Mouse (Mus musculus): ENCODE measurements around the gene Tmem132a.

DNA sequence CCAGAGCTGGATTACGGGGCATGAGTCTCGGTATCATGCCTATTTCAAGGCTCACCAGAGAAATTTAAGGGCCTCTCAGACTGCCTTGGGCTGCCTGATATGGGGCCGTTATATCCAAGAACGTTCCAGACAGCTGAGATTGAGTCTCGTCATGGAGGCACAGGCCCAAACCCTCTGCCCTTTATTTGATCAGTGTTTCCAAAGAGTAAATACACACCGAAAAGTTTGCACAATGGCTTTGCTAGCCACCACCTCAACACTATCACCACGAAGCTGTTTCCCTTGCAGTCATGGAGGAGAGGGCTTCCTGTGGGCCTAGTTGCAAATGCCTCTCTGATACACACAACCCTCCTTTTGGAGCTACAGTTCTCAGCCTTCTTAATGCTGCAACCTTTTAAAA, 45.7 kb downstream of the Tmem132a start:
- TF ChIP-seq CTCF (IDR thresholded peaks at IDR 0.05; ENCODE audit: low read depth) = no peak
- no peak for TF ChIP-seq EP300 (IDR thresholded peaks at IDR 0.05; ENCODE audit: low read depth)

Data from liver, postnatal 0 days (tissue).